Mouse (Mus musculus) lung, adult 2 months (tissue): ENCODE measurements around the gene Hoxb1. TPM values are rescaled to one million over a fixed set of nuclear protein-coding genes. Genes with fewer than 3 reads are reported as not detected.

ENCODE experiments used
- DNase-seq: peaks from one replicate; pipeline ENCODE4 v3.0.0; 2022
- H3K4me1 ChIP-seq: fragments of 200-500 bp; 2 replicates; pipeline ENCODE4 v1.6.1; 2011; ENCODE audit warnings: low read length; ENCODE audit not compliant: control insufficient read depth, insufficient read depth
- H3K4me3 ChIP-seq: fragments of 200-500 bp; replicated peaks from 2 replicates; pipeline ENCODE3; 2011; ENCODE audit warnings: low read depth, mild to moderate bottlenecking, control low read depth, low read length; ENCODE audit errors: extremely low read depth
- CTCF ChIP-seq: fragments of 200-500 bp; IDR thresholded peaks from 2 replicates; pipeline ENCODE4 v1.5.1; 2011; ENCODE audit warnings: mild to moderate bottlenecking, low read length, control low read depth; ENCODE audit not compliant: insufficient read depth
- POLR2A ChIP-seq: fragments of 200-500 bp; IDR thresholded peaks from 2 replicates; pipeline ENCODE4 v1.6.1; 2011; ENCODE audit warnings: low read depth, mild to moderate bottlenecking, control low read depth, low read length, borderline replicate concordance; ENCODE audit errors: extremely low read depth
- WGBS: fragments of 180-500 bp; shearing (Covaris S2); methylation state at CpG from one replicate; pipeline ENCODE4 v1.1.7; 2018; 5-methylcytosine and 5-hydroxymethylcytosine counted together
- polyA plus RNA-seq: library from polyadenylated mRNA; depleted of rRNA; stranded (reverse); fragments of >200 nt; gene quantifications from 2 replicates; pipeline ENCODE4 v1.2.3, GENCODE M21; 2012

Hoxb1 gene
- polyA plus RNA-seq, 1 experiment = not detected

DNA sequence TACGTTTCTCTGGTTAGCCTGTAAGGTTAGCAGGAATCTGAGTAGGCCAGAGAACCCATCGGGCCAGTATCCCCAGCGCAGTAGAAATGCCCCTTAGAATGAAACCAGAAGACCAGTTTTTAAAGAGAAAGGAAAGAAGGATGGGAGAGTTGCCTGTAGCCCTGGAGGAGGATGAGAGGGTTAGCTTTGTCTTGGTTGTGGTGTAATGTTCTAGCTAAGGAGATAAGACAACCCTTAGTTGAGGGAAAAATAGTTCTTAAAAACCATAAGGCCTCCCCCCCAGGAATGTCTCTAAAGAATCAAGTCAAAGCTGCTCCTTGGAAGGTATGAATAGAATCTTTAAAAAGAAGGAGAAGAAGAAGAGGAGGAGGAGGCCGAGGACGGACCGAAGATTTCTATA is 42.8 kb upstream of the Hoxb1 start:
- TF ChIP-seq CTCF = no peak
- no peak for TF ChIP-seq POLR2A
- no peak overlapping the region for H3K4me3 ChIP-seq
- DNase-seq = no peak
- 60% methylated on average over 6 of the region's 6 CpGs for WGBS
- H3K4me1 ChIP-seq = no peaks in the 10 kb centered on the region; the same call in none of the 2 replicates

DNA sequence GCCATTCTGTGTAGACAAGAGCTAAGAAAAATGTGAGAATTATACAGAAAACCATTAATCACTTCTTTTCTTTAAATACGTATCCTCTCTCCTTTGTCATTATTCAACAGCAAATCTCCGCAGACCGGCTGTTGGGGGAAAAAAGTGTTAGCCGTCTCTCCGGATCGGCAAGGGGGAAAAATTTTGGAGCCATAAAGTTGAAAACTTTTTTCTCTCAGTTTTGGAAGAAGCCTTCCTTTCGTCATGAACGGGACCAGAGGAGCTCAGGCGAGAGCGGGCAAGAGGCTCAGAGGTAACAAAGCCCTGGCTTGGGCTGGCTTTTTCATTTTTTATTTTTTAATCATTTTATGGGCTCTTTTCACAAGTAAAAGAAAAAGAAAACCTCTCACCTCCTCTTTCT is 42.4 kb upstream of the Hoxb1 start, which contains the start of gene Hoxb3:
Hoxb3 (plus strand) TSS at position 173 of the 400 bp plus-strand sequence.
- Histone ChIP-seq H3K4me3 (no peak within 1 kb of the TSS), H3K4me1 (no peaks in the 10 kb centered on the region; the same call in none of the 2 replicates)
- no peak for TF ChIP-seq CTCF
- TF ChIP-seq POLR2A = no peak
- DNase-seq = no peak
- 55% methylated on average over 10 of the region's 10 CpGs for WGBS

DNA sequence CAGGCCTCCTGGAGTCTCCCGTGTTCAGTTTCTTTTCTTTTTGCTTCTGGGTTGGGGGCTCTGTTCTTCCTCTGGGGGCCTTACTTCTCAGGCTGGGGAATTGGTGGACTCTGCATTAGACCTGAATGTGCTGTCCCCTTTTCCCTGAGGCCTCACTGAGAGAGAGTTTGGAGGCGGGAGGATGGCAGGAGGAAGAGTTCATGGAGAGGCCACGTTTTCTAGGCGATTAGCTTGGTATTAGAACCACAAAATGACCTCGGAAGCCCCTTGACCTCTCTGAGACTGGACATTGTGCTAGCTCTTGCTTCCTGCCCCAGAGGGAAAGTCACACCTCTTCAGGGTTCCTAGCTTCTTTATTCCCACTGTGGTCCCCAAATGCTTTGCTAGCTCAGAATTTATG is 41.4 kb upstream of the Hoxb1 start:
- no peaks in the 10 kb centered on the region; the same call in none of the 2 replicates for H3K4me1 ChIP-seq
- no peak for DNase-seq
- no peak overlapping the region for H3K4me3 ChIP-seq
- no peak for TF ChIP-seq POLR2A
- no peak for TF ChIP-seq CTCF
- WGBS = 28% methylated on average over 5 of the region's 5 CpGs

DNA sequence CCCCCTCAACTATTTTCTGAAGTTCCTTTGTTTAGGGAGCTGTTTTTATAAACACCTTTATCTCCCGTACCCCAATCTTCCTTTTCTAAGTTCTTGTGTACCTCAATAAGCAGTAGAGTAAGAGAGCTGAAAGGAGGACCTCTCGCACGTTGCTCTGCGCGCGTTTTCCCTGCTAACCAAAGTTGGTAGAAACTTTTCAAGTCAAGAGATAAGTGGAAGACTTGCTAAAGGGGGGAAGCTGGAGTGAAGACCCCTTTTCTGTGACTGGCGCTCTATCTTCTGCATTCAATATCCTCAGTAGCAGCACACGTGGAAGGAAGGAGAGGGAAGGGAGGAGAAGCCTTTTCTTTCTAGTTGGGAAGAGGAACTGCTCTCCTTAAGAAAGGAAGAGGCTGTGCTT is 40.6 kb upstream of the Hoxb1 start:
- 49% methylated on average over 8 of the region's 8 CpGs for WGBS
- DNase-seq = no peak
- no peak for TF ChIP-seq CTCF
- no peak for TF ChIP-seq POLR2A
- Histone ChIP-seq H3K4me1 (no peaks in the 10 kb centered on the region; the same call in none of the 2 replicates), H3K4me3 (no peak overlapping the region)

DNA sequence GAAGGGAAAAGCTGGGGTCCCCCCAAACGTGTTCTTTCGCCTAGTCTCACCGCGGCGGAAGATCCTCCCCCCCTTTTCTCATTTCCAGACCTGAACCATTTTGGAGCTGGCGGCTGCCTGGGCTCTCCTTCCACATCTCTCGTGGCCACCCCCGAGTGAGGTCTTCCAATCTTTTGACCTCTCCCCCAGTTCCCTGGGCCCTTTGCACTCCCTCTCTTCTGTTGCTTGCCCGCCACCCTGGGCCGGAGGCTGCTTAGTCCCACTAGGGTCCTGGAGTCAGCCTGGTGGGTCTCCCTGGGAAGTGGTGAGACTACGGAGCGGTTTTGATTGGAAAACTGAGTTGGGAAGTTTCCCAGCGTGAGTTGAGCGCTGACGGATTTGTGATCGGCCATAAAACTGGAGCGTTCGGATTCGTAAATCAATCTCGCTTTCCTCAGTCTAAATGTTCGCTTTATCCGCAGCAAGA is 39.8 kb upstream of the Hoxb1 start:
- H3K4me1 ChIP-seq = no peaks in the 10 kb centered on the region; the same call in none of the 2 replicates
- no peak for DNase-seq
- no peak for TF ChIP-seq POLR2A
- TF ChIP-seq CTCF = no peak
- peak overlapping the region; percentile 19 for H3K4me3 ChIP-seq
- 50% methylated on average over 22 of the region's 22 CpGs for WGBS

DNA sequence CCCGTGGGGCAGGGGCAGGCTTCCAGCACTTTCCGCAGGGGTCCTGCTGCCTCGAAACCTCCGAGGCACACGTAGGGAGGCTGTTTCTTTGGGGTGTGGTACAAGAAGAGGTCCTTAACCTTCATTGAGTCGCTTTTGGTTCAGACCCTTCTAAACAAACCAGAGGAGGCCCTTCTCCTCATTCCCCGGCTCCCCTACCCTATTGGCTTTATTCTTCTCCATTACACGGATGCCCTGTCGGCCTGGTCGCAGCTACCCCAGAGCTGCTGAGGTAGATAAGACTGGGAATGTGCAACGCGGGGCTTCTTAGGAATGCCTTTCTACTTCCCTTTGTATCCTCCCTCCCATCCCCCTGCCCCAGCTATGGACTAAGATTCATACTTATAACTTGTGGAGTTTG is 38.8 kb upstream of the Hoxb1 start:
- H3K4me1 ChIP-seq = no peaks in the 10 kb centered on the region; the same call in 1 of the 2 replicates
- no peak overlapping the region for H3K4me3 ChIP-seq
- WGBS = 42% methylated on average over 12 of the region's 12 CpGs
- TF ChIP-seq POLR2A = no peak
- no peak for TF ChIP-seq CTCF
- DNase-seq = no peak

DNA sequence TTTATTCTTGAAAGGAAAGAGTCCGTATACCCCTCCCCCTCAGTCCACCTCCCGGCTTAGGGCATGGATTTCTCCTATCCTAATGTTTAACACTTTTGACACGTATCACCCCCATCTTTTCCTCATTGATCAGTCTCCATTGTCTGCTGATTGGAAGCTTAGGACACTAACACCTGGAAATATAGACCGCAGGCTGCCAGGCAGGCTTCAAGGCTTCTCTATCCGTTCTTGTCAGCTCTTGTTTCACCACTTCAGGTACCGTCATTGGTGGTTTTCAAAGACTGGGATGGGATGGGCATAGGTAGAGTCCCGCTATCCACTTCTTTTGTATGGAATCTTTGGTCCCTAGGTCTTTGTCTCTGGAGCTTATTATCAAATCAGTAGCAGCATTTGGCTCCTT is 38.4 kb upstream of the Hoxb1 start:
- no peak overlapping the region for H3K4me3 ChIP-seq
- no peak for DNase-seq
- 63% methylated on average over 7 of the region's 7 CpGs for WGBS
- H3K4me1 ChIP-seq = no peaks in the 10 kb centered on the region; the same call in 1 of the 2 replicates
- no peak for TF ChIP-seq CTCF
- no peak for TF ChIP-seq POLR2A

DNA sequence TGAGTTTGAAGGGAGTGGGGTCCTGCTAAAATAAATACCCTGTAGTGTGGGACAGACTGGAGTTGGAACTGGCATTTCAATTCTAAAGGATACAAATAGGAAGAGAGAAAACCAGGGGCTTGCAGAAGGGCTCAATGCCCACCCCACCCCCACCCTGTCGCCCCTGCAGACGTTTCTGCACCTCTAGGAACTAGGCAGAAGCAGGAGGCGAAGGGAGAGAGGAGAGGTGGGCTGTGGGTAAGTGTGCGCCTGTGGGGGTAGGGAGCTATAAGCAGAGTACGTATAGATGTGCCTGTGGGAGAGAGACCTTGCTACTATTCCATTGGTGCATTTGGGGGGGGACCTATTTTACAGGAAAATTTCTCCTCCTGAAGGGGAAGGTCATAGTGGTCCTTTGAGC is 37.8 kb upstream of the Hoxb1 start:
- DNase-seq = no peak
- 48% methylated on average over 5 of the region's 5 CpGs for WGBS
- Histone ChIP-seq H3K4me3 (no peak overlapping the region), H3K4me1 (no peaks in the 10 kb centered on the region; the same call in 1 of the 2 replicates)
- TF ChIP-seq CTCF = no peak
- TF ChIP-seq POLR2A = no peak

DNA sequence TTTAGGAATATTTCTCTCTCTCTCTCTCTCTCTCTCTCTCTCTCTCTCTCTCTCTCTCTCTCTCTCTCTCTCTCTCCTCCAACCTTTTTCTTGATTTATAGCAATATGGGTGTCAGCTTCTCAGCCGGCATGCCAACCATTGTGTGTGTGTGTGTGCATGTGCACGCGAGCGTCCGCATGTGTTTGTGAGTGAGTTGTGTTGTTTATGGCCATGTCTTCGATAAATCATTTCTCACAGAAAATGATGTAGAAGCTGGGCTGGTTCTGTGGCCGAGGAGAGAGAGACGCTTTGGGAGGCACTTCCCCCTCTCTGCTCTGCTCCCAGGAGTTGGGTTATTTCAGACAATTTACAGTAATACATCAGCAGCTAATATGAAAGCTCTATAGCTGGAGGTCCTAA is 36.9 kb upstream of the Hoxb1 start:
- whole genome bisulfite sequencing = 50% methylated on average over 8 of the region's 8 CpGs
- Histone ChIP-seq H3K4me1 (no peaks in the 10 kb centered on the region; the same call in 1 of the 2 replicates), H3K4me3 (no peak overlapping the region)
- DNase-seq = no peak
- TF ChIP-seq CTCF (no peak), POLR2A (no peak)

DNA sequence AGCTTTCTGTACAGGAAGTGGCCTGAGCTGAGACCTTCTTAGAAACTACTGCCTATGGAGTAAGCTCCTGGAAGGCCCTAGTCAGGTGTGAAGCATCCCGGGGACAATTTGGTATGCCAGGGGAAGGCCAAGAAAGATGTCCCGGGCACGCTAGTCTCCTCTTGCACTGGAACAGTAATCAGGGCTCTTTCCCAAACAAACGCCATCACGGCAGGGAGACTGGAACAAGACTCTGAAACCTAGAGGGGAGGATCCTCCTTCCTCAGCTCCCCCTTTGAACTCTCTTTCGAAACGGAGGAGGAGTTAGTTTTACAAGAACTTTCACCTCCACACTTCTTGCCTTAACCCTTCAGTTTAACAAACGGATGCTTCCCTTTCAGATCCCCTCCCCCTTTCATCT is 33.4 kb upstream of the Hoxb1 start:
- DNase-seq = no peak
- WGBS = 36% methylated on average over 8 of the region's 8 CpGs
- H3K4me3 ChIP-seq = peak overlapping the region; percentile 49
- TF ChIP-seq POLR2A = no peak
- TF ChIP-seq CTCF = no peak
- H3K4me1 ChIP-seq = no peaks in the 10 kb centered on the region; the same call in 1 of the 2 replicates

DNA sequence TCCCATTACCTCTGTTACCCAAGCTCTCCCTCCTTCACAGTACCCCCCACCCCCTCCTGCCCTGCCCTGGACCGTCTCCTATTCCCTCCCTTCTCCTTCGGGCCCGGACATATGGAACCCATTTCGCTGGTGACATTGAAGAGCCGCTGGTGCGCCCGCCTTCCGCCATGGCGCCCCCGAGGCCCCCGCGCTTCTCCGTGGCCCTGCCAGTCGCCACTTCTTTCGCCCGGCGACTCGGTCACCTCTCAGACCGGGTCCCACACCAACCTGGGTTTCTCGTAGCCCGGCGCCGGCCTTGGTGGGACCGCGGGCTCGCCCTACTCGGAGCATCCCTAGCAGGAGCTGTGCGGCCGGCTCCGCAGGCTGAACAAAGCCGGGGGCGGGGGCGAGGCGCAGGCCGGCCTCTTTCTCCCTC is 32.9 kb upstream of the Hoxb1 start:
- no peak for DNase-seq
- no peaks in the 10 kb centered on the region; the same call in 1 of the 2 replicates for H3K4me1 ChIP-seq
- H3K4me3 ChIP-seq = peak overlapping the region; percentile 49
- 33% methylated on average over 35 of the region's 35 CpGs for WGBS
- TF ChIP-seq POLR2A (no peak), CTCF (no peak)
